Mouse (Mus musculus): ENCODE measurements at regions not wholly inside any gene's neighbourhood (a gene's known extent, or its start where the extent isn't known, plus 50 kb on each side); places are given as distances from the start of the nearest gene placed in this dataset.

- no peak for TF ChIP-seq CTCF (IDR thresholded peaks at IDR 0.05; ENCODE audit: low read depth)
- no peak for TF ChIP-seq EP300 (IDR thresholded peaks at IDR 0.05; ENCODE audit: low read depth)
Measured at GRCm38 (mm10) chr13:107093683-107094082, 71.8 kb upstream of the Kif2a start.
